Mouse (Mus musculus): ENCODE data around the gene Mapk3.

Gene Mapk3

GRCm38 (mm10) chr7:126782693-126783092 lies 23.3 kb downstream of the Mapk3 start:
- DNase-seq (ENCODE audit: low spot score in 2 of 2): no peak

- no peak for DNase-seq (ENCODE audit: low spot score in 2 of 2)
Measured at GRCm38 (mm10) chr7:126784469-126784868, 25.1 kb downstream of the Mapk3 start.

GRCm38 (mm10) chr7:126785056-126785455 lies 25.7 kb downstream of the Mapk3 start:
- DNase-seq (ENCODE audit: low spot score in 2 of 2): no peak

- no peak for DNase-seq (ENCODE audit: low spot score in 2 of 2)
Measured at GRCm38 (mm10) chr7:126786142-126786541, 26.7 kb downstream of the Mapk3 start.

GRCm38 (mm10) chr7:126789141-126789540 lies 29.7 kb downstream of the Mapk3 start:
- DNase-seq (ENCODE audit: low spot score in 2 of 2): no peak

GRCm38 (mm10) chr7:126791851-126792720 lies 32.7 kb downstream of the Mapk3 start, which contains the start of gene Ppp4c:
Ppp4c (minus strand) TSS chr7:126792496.
- peak; percentile 87 to 99 for DNase-seq (ENCODE audit: low spot score in 2 of 2)

- peak in 1 of 2 experiments; percentile 25 for DNase-seq (ENCODE audit: low spot score in 2 of 2)
Measured at GRCm38 (mm10) chr7:126792721-126793443, 33.5 kb downstream of the Mapk3 start.

- no peak for DNase-seq (ENCODE audit: low spot score in 2 of 2)
Measured at GRCm38 (mm10) chr7:126793456-126794270, 34.3 kb downstream of the Mapk3 start.

- no peak for DNase-seq (ENCODE audit: low spot score in 2 of 2)
Measured at GRCm38 (mm10) chr7:126794271-126794605, 34.8 kb downstream of the Mapk3 start.

GRCm38 (mm10) chr7:126795387-126796317 lies 36.3 kb downstream of the Mapk3 start:
- DNase-seq (ENCODE audit: low spot score in 2 of 2): no peak

- peak in 1 of 2 experiments; percentile 67 for DNase-seq (ENCODE audit: low spot score in 2 of 2)
Measured at GRCm38 (mm10) chr7:126796350-126796932, 37.0 kb downstream of the Mapk3 start.

GRCm38 (mm10) chr7:126797411-126798126 lies 38.2 kb downstream of the Mapk3 start, which contains the start of gene Fam57b:
Fam57b (plus strand) TSS chr7:126797668.
- peak in 1 of 2 experiments; percentile 43 for DNase-seq (ENCODE audit: low spot score in 2 of 2)

- peak; percentile 62 to 72 for DNase-seq (ENCODE audit: low spot score in 2 of 2)
Measured at GRCm38 (mm10) chr7:126798127-126799049, 39.0 kb downstream of the Mapk3 start.

- peak; percentile 85 to 93 for DNase-seq (ENCODE audit: low spot score in 2 of 2)
Measured at GRCm38 (mm10) chr7:126799050-126799467, 39.7 kb downstream of the Mapk3 start.

GRCm38 (mm10) chr7:126799468-126800268 lies 40.3 kb downstream of the Mapk3 start:
- DNase-seq (ENCODE audit: low spot score in 2 of 2): peak in 1 of 2 experiments; percentile 72

- no peak for DNase-seq (ENCODE audit: low spot score in 2 of 2)
Measured at GRCm38 (mm10) chr7:126800269-126801056, 41.1 kb downstream of the Mapk3 start.

- DNase-seq (ENCODE audit: low spot score in 2 of 2): no peak
Measured at GRCm38 (mm10) chr7:126801057-126801422, 41.6 kb downstream of the Mapk3 start.
